Mouse (Mus musculus) cerebellum, postnatal 14 days (tissue): ENCODE data around the gene Ly6c2.
"Not testable (repeated sequence)": the region's sequence is repeated elsewhere in the genome, so short reads cannot be mapped to it uniquely, and the experiment has no call there.

ENCODE experiments used
- DNase-seq, 2 experiments: peaks; one replicate each; pipeline ENCODE4 v3.0.0; 2021; ENCODE audit warnings: mixed read lengths in 2 of 2

Gene Ly6c2

GRCm38 (mm10) chr15:75111861-75112630 lies at the start of gene Ly6c2:
Gene Ly6c2, minus strand, starts transcription at chr15:75111970.
- not testable (repeated sequence) for DNase-seq

GRCm38 (mm10) chr15:75157646-75158045 lies 45.9 kb upstream of the Ly6c2 start:
- DNase-seq: no peak

- DNase-seq: no peak
Measured at GRCm38 (mm10) chr15:75154940-75155339, 43.2 kb upstream of the Ly6c2 start, which contains the start of gene Ly6g. Gene Ly6g, plus strand, starts transcription at chr15:75155240.

GRCm38 (mm10) chr15:75153087-75153486 lies 41.3 kb upstream of the Ly6c2 start:
- DNase-seq: no peak

GRCm38 (mm10) chr15:75143735-75144134 lies 32.0 kb upstream of the Ly6c2 start:
- DNase-seq: peak; percentile 9 to 20

- peak; percentile 26 to 53 for DNase-seq
Measured at GRCm38 (mm10) chr15:75141812-75142360, 30.1 kb upstream of the Ly6c2 start.

GRCm38 (mm10) chr15:75137739-75138138 lies 26.0 kb upstream of the Ly6c2 start:
- DNase-seq: not testable (repeated sequence)

- DNase-seq: not testable (repeated sequence)
Measured at GRCm38 (mm10) chr15:75135090-75135783, 23.5 kb upstream of the Ly6c2 start.

- DNase-seq: not testable (repeated sequence)
Measured at GRCm38 (mm10) chr15:75132346-75132745, 20.6 kb upstream of the Ly6c2 start.

GRCm38 (mm10) chr15:75120066-75120465 lies 8.3 kb upstream of the Ly6c2 start:
- DNase-seq: peak; percentile 29 to 30

- peak; percentile 58 to 78 for DNase-seq
Measured at GRCm38 (mm10) chr15:75118742-75119141, 7.0 kb upstream of the Ly6c2 start.

- DNase-seq: not testable (repeated sequence)
Measured at GRCm38 (mm10) chr15:75117481-75117880, 5.7 kb upstream of the Ly6c2 start.

GRCm38 (mm10) chr15:75116525-75116924 lies 4.8 kb upstream of the Ly6c2 start:
- DNase-seq: no peak

GRCm38 (mm10) chr15:75110424-75110823 lies 1.3 kb downstream of the Ly6c2 start:
- not testable (repeated sequence) for DNase-seq

GRCm38 (mm10) chr15:75099261-75099660 lies 12.5 kb downstream of the Ly6c2 start:
- DNase-seq: no peak

GRCm38 (mm10) chr15:75088041-75088440 lies 23.7 kb downstream of the Ly6c2 start:
- peak; percentile 12 to 28 for DNase-seq

GRCm38 (mm10) chr15:75069965-75070364 lies 41.8 kb downstream of the Ly6c2 start:
- DNase-seq: no peak

- DNase-seq: peak; percentile 81 to 88
Measured at GRCm38 (mm10) chr15:75062030-75062574, 49.7 kb downstream of the Ly6c2 start.

- peak; percentile 58 to 63 for DNase-seq
Measured at GRCm38 (mm10) chr15:75060505-75060904, 51.3 kb downstream of the Ly6c2 start.
